Mouse (Mus musculus): ENCODE results near the gene Eps8l1.

Eps8l1 gene

GRCm38 (mm10) chr7:4473940-4474339 is 13.5 kb downstream of the Eps8l1 start:
- no peak for ATAC-seq (ENCODE audit: insufficient number of reproducible peaks, low FRiP score, low TSS enrichment)

GRCm38 (mm10) chr7:4478021-4478795 is 17.7 kb downstream of the Eps8l1 start:
- ATAC-seq (ENCODE audit: insufficient number of reproducible peaks, low FRiP score, low TSS enrichment) = peak; percentile 87

DNA sequence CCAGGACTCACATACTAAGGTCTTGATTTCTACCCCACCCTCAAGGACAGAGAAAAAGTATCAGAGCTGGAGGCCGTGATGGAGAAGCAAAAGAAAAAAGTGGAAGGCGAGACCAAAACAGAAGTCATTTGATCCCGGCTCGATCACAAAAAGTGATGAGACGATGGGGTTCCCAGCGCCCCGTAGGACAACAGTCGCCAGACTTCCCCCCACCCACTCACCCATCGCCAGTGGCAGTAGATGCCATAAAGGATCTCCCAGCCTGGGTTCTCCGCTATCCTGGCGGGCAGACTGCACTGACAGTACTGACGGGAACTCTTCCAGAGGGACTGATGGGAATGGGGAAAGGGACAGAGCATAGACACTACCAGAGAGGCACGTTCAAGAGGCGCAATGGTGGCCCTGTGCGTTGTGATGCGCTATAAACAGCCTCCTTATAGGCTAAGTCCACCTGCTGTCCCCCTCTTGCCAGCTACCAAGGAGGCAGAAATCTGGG is 18.4 kb downstream of the Eps8l1 start:
- ATAC-seq (ENCODE audit: insufficient number of reproducible peaks, low FRiP score, low TSS enrichment) = no peak

GRCm38 (mm10) chr7:4479674-4480073 is 19.2 kb downstream of the Eps8l1 start:
- no peak for ATAC-seq (ENCODE audit: insufficient number of reproducible peaks, low FRiP score, low TSS enrichment)

GRCm38 (mm10) chr7:4482281-4482680 is 21.8 kb downstream of the Eps8l1 start:
- no peak for ATAC-seq (ENCODE audit: insufficient number of reproducible peaks, low FRiP score, low TSS enrichment)

DNA sequence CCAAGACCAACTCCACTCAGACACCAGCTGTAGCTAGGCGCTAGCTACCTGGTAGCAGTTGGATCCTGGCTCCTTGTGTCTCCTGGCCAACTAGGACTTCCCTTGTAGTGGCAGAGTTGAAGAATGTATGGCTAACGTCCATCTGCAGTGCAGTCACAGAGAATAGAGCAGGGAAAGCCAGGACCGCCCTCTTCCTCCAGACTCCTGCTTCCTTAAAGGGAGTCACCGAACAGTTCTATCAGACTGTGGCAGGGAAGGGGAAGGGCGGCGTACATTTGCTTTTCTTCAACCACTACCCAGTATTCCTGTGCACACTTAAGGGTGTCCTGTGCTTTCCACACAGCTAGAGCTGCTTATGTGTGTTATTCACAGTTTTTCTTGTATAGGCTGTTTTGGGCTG is 30.8 kb downstream of the Eps8l1 start:
- no peak for ATAC-seq (ENCODE audit: insufficient number of reproducible peaks, low FRiP score, low TSS enrichment)

- no peak for ATAC-seq (ENCODE audit: insufficient number of reproducible peaks, low FRiP score, low TSS enrichment)
Measured at GRCm38 (mm10) chr7:4492284-4493224, 32.1 kb downstream of the Eps8l1 start.

GRCm38 (mm10) chr7:4493991-4494390 is 33.5 kb downstream of the Eps8l1 start:
- no peak for ATAC-seq (ENCODE audit: insufficient number of reproducible peaks, low FRiP score, low TSS enrichment)

DNA sequence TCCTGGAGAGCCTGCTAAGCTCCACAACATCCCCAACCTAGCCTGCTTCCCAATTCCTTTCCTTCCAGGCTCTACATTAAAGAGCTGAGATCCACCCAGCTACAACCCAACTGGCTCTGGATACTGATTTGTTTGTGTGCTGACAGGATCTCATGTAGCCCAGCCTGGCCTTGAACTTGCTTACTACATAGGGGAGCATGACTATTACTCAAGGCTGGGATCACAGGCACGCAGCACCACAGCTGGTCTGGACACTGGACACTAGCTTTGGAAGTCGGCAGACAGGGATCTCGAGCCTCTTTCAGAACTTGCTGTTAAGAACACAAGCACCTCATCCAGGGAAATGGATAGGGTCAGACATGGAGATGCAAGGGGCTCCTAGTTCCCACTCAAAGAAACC is 36.0 kb downstream of the Eps8l1 start:
- ATAC-seq (ENCODE audit: insufficient number of reproducible peaks, low FRiP score, low TSS enrichment) = no peak

- ATAC-seq (ENCODE audit: insufficient number of reproducible peaks, low FRiP score, low TSS enrichment) = no peak
Measured at GRCm38 (mm10) chr7:4497271-4497903, 36.9 kb downstream of the Eps8l1 start.

- ATAC-seq (ENCODE audit: insufficient number of reproducible peaks, low FRiP score, low TSS enrichment) = no peak
Measured at GRCm38 (mm10) chr7:4498251-4498650, 37.8 kb downstream of the Eps8l1 start.

DNA sequence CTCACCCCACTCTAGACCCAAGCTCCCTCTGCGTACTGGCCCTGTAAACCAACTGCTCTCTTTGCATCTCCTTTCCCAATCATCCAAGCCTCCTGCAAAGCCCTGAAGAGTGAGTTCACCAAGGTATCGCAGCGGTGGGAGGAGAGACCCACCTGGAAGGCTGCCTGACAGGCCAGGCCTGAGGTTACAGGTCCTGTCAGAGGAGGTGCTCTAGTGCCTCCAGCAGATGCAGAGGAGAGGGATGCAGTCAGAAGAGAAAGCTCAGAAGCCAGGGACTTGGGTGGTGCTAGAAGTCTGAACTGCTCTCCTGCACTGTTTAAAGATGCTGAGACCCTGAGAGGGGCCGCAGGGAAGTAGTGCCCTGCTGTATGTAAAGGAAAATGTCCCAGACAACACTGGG is 38.6 kb downstream of the Eps8l1 start:
- ATAC-seq (ENCODE audit: insufficient number of reproducible peaks, low FRiP score, low TSS enrichment) = no peak

DNA sequence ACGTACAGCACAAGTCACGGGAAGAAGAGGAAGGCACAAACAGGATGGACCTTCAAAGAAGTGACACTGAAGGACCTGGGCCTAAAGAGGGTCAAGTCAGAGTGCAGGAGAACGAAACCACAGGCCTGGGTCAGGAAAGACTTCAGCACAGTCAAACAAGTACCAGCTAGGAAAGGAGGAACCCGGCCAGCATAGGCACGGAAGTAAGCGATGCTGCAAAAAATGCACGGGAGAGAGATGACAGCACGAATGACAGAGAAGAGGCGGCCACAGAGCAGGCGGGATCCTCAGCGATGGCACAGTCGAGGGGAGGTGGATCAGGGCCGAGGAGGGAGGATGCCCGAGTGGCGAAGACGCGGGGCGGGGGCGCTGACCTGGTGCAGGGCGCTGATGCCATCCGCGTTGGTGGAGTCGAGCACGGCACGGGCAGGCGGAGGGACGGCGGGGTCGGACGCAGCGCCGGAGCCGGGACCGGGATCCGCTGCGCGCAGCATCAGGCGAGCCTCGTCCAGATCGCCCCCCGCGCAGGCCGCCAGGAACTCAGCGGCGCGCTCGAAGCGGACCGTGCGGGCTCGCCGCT is 40.5 kb downstream of the Eps8l1 start:
- peak; percentile 16; the same call in 1 of the 2 replicates for ATAC-seq (ENCODE audit: insufficient number of reproducible peaks, low FRiP score, low TSS enrichment)

- ATAC-seq (ENCODE audit: insufficient number of reproducible peaks, low FRiP score, low TSS enrichment) = peak; percentile 81
Measured at GRCm38 (mm10) chr7:4501558-4502397, 41.3 kb downstream of the Eps8l1 start, which contains the start of gene Ppp1r12c. Gene Ppp1r12c, minus strand, starts transcription at chr7:4501680.

- no peak for ATAC-seq (ENCODE audit: insufficient number of reproducible peaks, low FRiP score, low TSS enrichment)
Measured at GRCm38 (mm10) chr7:4502421-4503090, 42.1 kb downstream of the Eps8l1 start.

- no peak for ATAC-seq (ENCODE audit: insufficient number of reproducible peaks, low FRiP score, low TSS enrichment)
Measured at GRCm38 (mm10) chr7:4503100-4503499, 42.6 kb downstream of the Eps8l1 start.

DNA sequence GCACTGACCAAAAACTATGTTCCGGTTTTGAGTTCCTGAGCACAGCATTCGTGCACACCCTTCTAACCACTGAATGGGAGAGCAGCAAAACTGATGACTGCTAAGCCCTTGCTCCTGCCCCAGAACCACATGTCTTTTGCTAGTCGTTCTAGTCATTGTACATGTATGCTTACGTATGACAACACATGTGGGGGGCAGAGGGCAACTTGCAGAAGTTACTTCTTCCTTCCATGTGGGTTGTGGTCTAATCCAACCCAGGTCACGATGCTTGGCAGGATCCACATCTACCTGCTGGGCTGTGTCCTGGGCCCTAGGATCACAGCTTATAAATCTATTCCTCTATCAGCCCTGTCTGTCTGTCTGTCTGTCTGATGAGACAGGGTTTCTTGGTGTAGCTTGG is 43.4 kb downstream of the Eps8l1 start:
- ATAC-seq (ENCODE audit: insufficient number of reproducible peaks, low FRiP score, low TSS enrichment) = no peak

- no peak for ATAC-seq (ENCODE audit: insufficient number of reproducible peaks, low FRiP score, low TSS enrichment)
Measured at GRCm38 (mm10) chr7:4504646-4505435, 44.4 kb downstream of the Eps8l1 start.
